Mouse (Mus musculus) limb, embryonic 12.5 days (tissue): ENCODE data around the gene Zdbf2. TPM values are rescaled to one million over a fixed set of nuclear protein-coding genes. Genes with fewer than 3 reads are reported as not detected.

Experiments used
- ATAC-seq: fragments of 200-750 bp; cut with Nextera tagmentation; 2 replicates; pipeline ENCODE4 v1.8.0; 2017; ENCODE audit warnings: low read depth, moderate TSS enrichment; ENCODE audit not compliant: insufficient number of reproducible peaks, insufficient read depth, low FRiP score, low TSS enrichment
- H3K27ac ChIP-seq: fragments of 300-500 bp; sonication (generic); 2 replicates; pipeline ENCODE4 v1.5.1; 2016; ENCODE audit warnings: mild to moderate bottlenecking, moderate library complexity
- H3K27me3 ChIP-seq: fragments of 300-500 bp; sonication (generic); 2 replicates; pipeline ENCODE4 v1.6.1; 2016; ENCODE audit warnings: mild to moderate bottlenecking, moderate library complexity
- H3K36me3 ChIP-seq: fragments of 300-500 bp; sonication (generic); 2 replicates; pipeline ENCODE4 v1.6.1; 2016; ENCODE audit warnings: mild to moderate bottlenecking, moderate library complexity
- H3K4me1 ChIP-seq: fragments of 300-500 bp; sonication (generic); replicated peaks from 2 replicates; pipeline ENCODE4 v1.6.1; 2016
- H3K4me2 ChIP-seq: fragments of 300-500 bp; sonication (generic); 2 replicates; pipeline ENCODE4 v1.6.1; 2016; ENCODE audit warnings: mild to moderate bottlenecking, moderate library complexity
- H3K4me3 ChIP-seq: fragments of 300-500 bp; sonication (generic); replicated peaks from 2 replicates; pipeline ENCODE4 v1.5.1; 2016; ENCODE audit warnings: mild to moderate bottlenecking
- H3K9ac ChIP-seq: fragments of 300-500 bp; sonication (generic); replicated peaks from 2 replicates; pipeline ENCODE4 v1.6.1; 2016; ENCODE audit warnings: mild to moderate bottlenecking, moderate library complexity
- H3K9me3 ChIP-seq: fragments of 300-500 bp; sonication (generic); 2 replicates; pipeline ENCODE4 v1.6.1; 2016; ENCODE audit warnings: mild to moderate bottlenecking, moderate library complexity
- WGBS: fragments of 180-500 bp; shearing (Covaris S2); methylation state at CpG from one replicate; pipeline ENCODE4 v1.1.7; 2016; 5-methylcytosine and 5-hydroxymethylcytosine counted together
- polyA plus RNA-seq: library from polyadenylated mRNA; unstranded; fragments of >200 nt; fragmentation: Nextera tagmentation; extraction: Ambion mirVana; gene quantifications from 2 replicates; pipeline ENCODE4 v1.2.1, GENCODE M21; 2016

The Zdbf2 gene
- 14.0 and 15.4 TPM in 2 replicates for polyA plus RNA-seq

- peak within 1 kb of the TSS; percentile 84 for H3K27ac ChIP-seq
- peak within 1 kb of the TSS; percentile 77 for H3K9ac ChIP-seq
- peak within 1 kb of the TSS; percentile 59 for H3K4me3 ChIP-seq
- ATAC-seq = peak; percentile 86
- H3K4me1 ChIP-seq = no peaks in the 10 kb centered on the region
- no peaks in the 10 kb centered on the region for H3K9me3 ChIP-seq
- H3K27me3 ChIP-seq = peaks cover 73% of the 10 kb centered on the region
- WGBS = under 1% methylated on average over 49 of the region's 49 CpGs
- H3K4me2 ChIP-seq = peak within 1 kb of the TSS; percentile 64
- no peaks in the 10 kb centered on the region for H3K36me3 ChIP-seq
Measured at GRCm38 (mm10) chr1:63272741-63273338, at the start of gene Zdbf2. Zdbf2 (plus strand) TSS chr1:63273265.

GRCm38 (mm10) chr1:63225009-63225408, 48.1 kb upstream of the Zdbf2 start:
- H3K4me2 ChIP-seq = no peak overlapping the region
- H3K27ac ChIP-seq = no peak overlapping the region
- H3K9ac ChIP-seq = no peak overlapping the region
- WGBS = 75% methylated on average over 4 of the region's 4 CpGs
- no peak for ATAC-seq
- H3K4me1 ChIP-seq = no peaks in the 10 kb centered on the region
- H3K9me3 ChIP-seq = no peaks in the 10 kb centered on the region
- H3K4me3 ChIP-seq = no peak overlapping the region
- H3K27me3 ChIP-seq = peaks cover 11% of the 10 kb centered on the region
- no peaks in the 10 kb centered on the region for H3K36me3 ChIP-seq

- Histone ChIP-seq H3K27me3 (peaks cover 11% of the 10 kb centered on the region), H3K36me3 (no peaks in the 10 kb centered on the region), H3K27ac (no peak overlapping the region), H3K4me2 (no peak overlapping the region), H3K9ac (no peak overlapping the region), H3K9me3 (no peaks in the 10 kb centered on the region), H3K4me1 (no peaks in the 10 kb centered on the region), H3K4me3 (no peak overlapping the region)
- no peak for ATAC-seq
- 4% methylated on average over 7 of the region's 7 CpGs for WGBS
Measured at GRCm38 (mm10) chr1:63225890-63226289, 47.2 kb upstream of the Zdbf2 start.

GRCm38 (mm10) chr1:63227241-63227640, 45.8 kb upstream of the Zdbf2 start:
- Histone ChIP-seq H3K9me3 (no peaks in the 10 kb centered on the region), H3K27me3 (peaks cover 6% of the 10 kb centered on the region; the same call in 1 of the 2 replicates), H3K4me3 (no peak overlapping the region), H3K27ac (no peak overlapping the region), H3K36me3 (no peaks in the 10 kb centered on the region), H3K9ac (no peak overlapping the region), H3K4me1 (no peaks in the 10 kb centered on the region), H3K4me2 (no peak overlapping the region)
- WGBS = 72% methylated on average over 5 of the region's 5 CpGs
- no peak for ATAC-seq

DNA sequence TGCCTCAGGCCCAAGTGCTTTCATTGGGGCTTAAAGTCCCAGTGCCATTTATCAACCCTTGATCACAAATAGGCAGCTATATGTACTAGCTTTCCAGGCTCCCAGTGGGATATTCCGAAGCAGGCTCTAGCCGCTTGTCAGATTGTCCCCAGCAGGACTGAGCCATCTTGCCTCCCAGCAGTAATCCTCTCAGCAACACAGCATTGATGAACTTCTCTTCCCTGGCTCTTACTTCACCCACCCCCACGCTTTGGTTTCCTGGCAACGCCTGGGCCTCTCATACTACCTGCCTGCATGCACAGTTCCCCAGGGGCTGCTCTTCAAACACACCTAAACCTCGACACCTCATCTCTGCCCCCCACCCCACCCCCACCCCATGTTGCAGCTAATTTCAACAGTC, 35.7 kb upstream of the Zdbf2 start:
- Histone ChIP-seq H3K36me3 (no peaks in the 10 kb centered on the region), H3K9ac (no peak overlapping the region), H3K4me2 (no peak overlapping the region), H3K9me3 (no peaks in the 10 kb centered on the region), H3K4me3 (no peak overlapping the region), H3K4me1 (peaks cover 4% of the 10 kb centered on the region; the same call in 1 of the 2 replicates), H3K27ac (no peak overlapping the region), H3K27me3 (no peaks in the 10 kb centered on the region)
- no peak for ATAC-seq
- WGBS = 28% methylated on average over 5 of the region's 5 CpGs

- no peak for ATAC-seq
- no peak overlapping the region for H3K9ac ChIP-seq
- peaks cover 9% of the 10 kb centered on the region; the same call in 1 of the 2 replicates for H3K27me3 ChIP-seq
- no peaks in the 10 kb centered on the region for H3K36me3 ChIP-seq
- WGBS = 57% methylated on average over 4 of the region's 4 CpGs
- H3K4me1 ChIP-seq = peaks cover 4% of the 10 kb centered on the region; the same call in 1 of the 2 replicates
- no peak overlapping the region for H3K4me3 ChIP-seq
- no peaks in the 10 kb centered on the region for H3K9me3 ChIP-seq
- H3K4me2 ChIP-seq = no peak overlapping the region
- 0 out of 2 replicates have a peak overlapping the region, but pooled peaks have one; percentile 17 for H3K27ac ChIP-seq
Measured at GRCm38 (mm10) chr1:63239305-63239704, 33.8 kb upstream of the Zdbf2 start.

GRCm38 (mm10) chr1:63239751-63240150, 33.3 kb upstream of the Zdbf2 start:
- no peak overlapping the region for H3K4me2 ChIP-seq
- H3K9me3 ChIP-seq = no peaks in the 10 kb centered on the region
- 74% methylated on average over 8 of the region's 8 CpGs for WGBS
- H3K27me3 ChIP-seq = peaks cover 12% of the 10 kb centered on the region; the same call in 1 of the 2 replicates
- H3K4me1 ChIP-seq = peaks cover 4% of the 10 kb centered on the region; the same call in 1 of the 2 replicates
- no peak overlapping the region for H3K4me3 ChIP-seq
- H3K27ac ChIP-seq = 0 out of 2 replicates have a peak overlapping the region, but pooled peaks have one; percentile 17
- no peaks in the 10 kb centered on the region for H3K36me3 ChIP-seq
- no peak overlapping the region for H3K9ac ChIP-seq
- no peak for ATAC-seq

DNA sequence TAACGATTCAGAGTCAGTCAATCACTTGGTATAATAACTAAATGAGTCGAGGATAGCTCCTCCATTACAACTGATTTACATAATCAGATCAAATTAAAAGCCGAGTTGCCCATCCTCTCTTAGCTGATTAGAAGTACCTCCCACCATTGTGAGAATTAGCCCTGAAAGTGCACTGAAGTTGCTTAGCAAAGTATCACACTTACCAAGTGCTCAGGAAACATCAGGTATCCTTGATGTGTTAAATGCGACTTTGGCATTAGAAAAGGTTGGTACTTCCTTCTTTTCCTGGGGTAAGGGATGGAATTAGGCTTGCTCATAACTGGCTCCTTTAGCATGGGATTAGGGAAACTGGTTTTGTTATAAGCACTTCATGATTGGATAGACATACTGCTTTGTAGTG, 29.2 kb upstream of the Zdbf2 start:
- Histone ChIP-seq H3K4me1 (0 out of 2 replicates have a peak, but pooled peaks cover 6% of the 10 kb centered on the region), H3K36me3 (no peaks in the 10 kb centered on the region), H3K27me3 (peaks cover 45% of the 10 kb centered on the region), H3K9ac (no peak overlapping the region), H3K27ac (no peak overlapping the region), H3K4me3 (no peak overlapping the region), H3K9me3 (no peaks in the 10 kb centered on the region), H3K4me2 (no peak overlapping the region)
- 55% methylated on average over 4 of the region's 4 CpGs for WGBS
- ATAC-seq = no peak

GRCm38 (mm10) chr1:63246862-63247521, 26.1 kb upstream of the Zdbf2 start:
- Histone ChIP-seq H3K4me3 (peak overlapping the region; percentile 15), H3K27me3 (peaks cover 68% of the 10 kb centered on the region), H3K9me3 (no peaks in the 10 kb centered on the region), H3K27ac (no peak overlapping the region), H3K36me3 (no peaks in the 10 kb centered on the region), H3K9ac (no peak overlapping the region), H3K4me2 (peak overlapping the region; percentile 60), H3K4me1 (0 out of 2 replicates have a peak, but pooled peaks cover 6% of the 10 kb centered on the region)
- 4% methylated on average over 16 of the region's 16 CpGs for WGBS
- peak; percentile 81; the same call in 1 of the 2 replicates for ATAC-seq

- Histone ChIP-seq H3K4me2 (peak overlapping the region; percentile 60), H3K9ac (peak overlapping the region; percentile 47), H3K36me3 (no peaks in the 10 kb centered on the region), H3K27ac (no peak overlapping the region), H3K4me3 (peak overlapping the region; percentile 33), H3K27me3 (peaks cover 77% of the 10 kb centered on the region), H3K9me3 (no peaks in the 10 kb centered on the region), H3K4me1 (0 out of 2 replicates have a peak, but pooled peaks cover 6% of the 10 kb centered on the region)
- ATAC-seq = no peak
- under 1% methylated on average over 18 of the region's 18 CpGs for WGBS
Measured at GRCm38 (mm10) chr1:63247831-63248359, 25.2 kb upstream of the Zdbf2 start.

GRCm38 (mm10) chr1:63248360-63248851, 24.7 kb upstream of the Zdbf2 start:
- no peaks in the 10 kb centered on the region for H3K36me3 ChIP-seq
- H3K9ac ChIP-seq = peak overlapping the region; percentile 47
- H3K4me3 ChIP-seq = peak overlapping the region; percentile 33
- H3K27ac ChIP-seq = no peak overlapping the region
- H3K27me3 ChIP-seq = peaks cover 82% of the 10 kb centered on the region
- H3K9me3 ChIP-seq = no peaks in the 10 kb centered on the region
- 2% methylated on average over 44 of the region's 44 CpGs for WGBS
- no peak for ATAC-seq
- peak overlapping the region; percentile 60 for H3K4me2 ChIP-seq
- H3K4me1 ChIP-seq = 0 out of 2 replicates have a peak, but pooled peaks cover 6% of the 10 kb centered on the region
